Mouse (Mus musculus) left cerebral cortex, adult 11 months (tissue): ENCODE data around the gene Kxd1.
A peak's percentile ranks its signal among the peaks of the same experiment; 100 is the strongest.
"Not testable (repeated sequence)": the region's sequence is repeated elsewhere in the genome, so short reads cannot be mapped to it uniquely, and the experiment has no call there.

Experiments
- DNase-seq: peaks from one replicate; pipeline ENCODE4 v3.0.0; 2022; ENCODE audit warnings: low spot score

Kxd1 gene

GRCm38 (mm10) chr8:70513441-70513840, 14.3 kb downstream of the Kxd1 start:
- DNase-seq = no peak

- DNase-seq = no peak
These were observed 15.4 kb downstream of the Kxd1 start for GRCm38 (mm10) chr8:70512253-70512903.

GRCm38 (mm10) chr8:70511770-70512169, 16.0 kb downstream of the Kxd1 start:
- DNase-seq = no peak

- not testable (repeated sequence) for DNase-seq
These were observed 16.6 kb downstream of the Kxd1 start for GRCm38 (mm10) chr8:70511174-70511573.

GRCm38 (mm10) chr8:70510228-70510915, 17.4 kb downstream of the Kxd1 start, which contains the start of gene Uba52:
Gene Uba52, minus strand, starts transcription at chr8:70510801.
- DNase-seq = peak; percentile 95

- no peak for DNase-seq
These were observed 18.3 kb downstream of the Kxd1 start for GRCm38 (mm10) chr8:70509281-70509952.

GRCm38 (mm10) chr8:70507027-70507393, 20.7 kb downstream of the Kxd1 start:
- DNase-seq = no peak

GRCm38 (mm10) chr8:70506328-70507026, 21.3 kb downstream of the Kxd1 start, which contains the start of gene Rex1bd:
Gene Rex1bd, minus strand, starts transcription at chr8:70506752.
- DNase-seq = peak; percentile 87

- no peak for DNase-seq
These were observed 21.9 kb downstream of the Kxd1 start for GRCm38 (mm10) chr8:70505698-70506327.

- DNase-seq = no peak
These were observed 22.9 kb downstream of the Kxd1 start for GRCm38 (mm10) chr8:70504851-70505250.

- DNase-seq = no peak
These were observed 23.5 kb downstream of the Kxd1 start for GRCm38 (mm10) chr8:70504291-70504716.

- no peak for DNase-seq
These were observed 24.6 kb downstream of the Kxd1 start for GRCm38 (mm10) chr8:70503062-70503750.

- DNase-seq = no peak
These were observed 25.2 kb downstream of the Kxd1 start for GRCm38 (mm10) chr8:70502540-70502939.

GRCm38 (mm10) chr8:70501820-70502529, 25.8 kb downstream of the Kxd1 start:
- no peak for DNase-seq

GRCm38 (mm10) chr8:70500386-70501301, 27.1 kb downstream of the Kxd1 start:
- no peak for DNase-seq

GRCm38 (mm10) chr8:70495771-70496062, 32.0 kb downstream of the Kxd1 start:
- DNase-seq = no peak

- no peak for DNase-seq
These were observed 32.6 kb downstream of the Kxd1 start for GRCm38 (mm10) chr8:70495001-70495770.

GRCm38 (mm10) chr8:70494416-70494945, 33.3 kb downstream of the Kxd1 start:
- DNase-seq = no peak
